Mouse (Mus musculus): Measurements from ENCODE around the gene Olfr918. TPM values are rescaled to one million over a fixed set of nuclear protein-coding genes. Genes with fewer than 3 reads are reported as not detected.

The Olfr918 gene
- polyA plus RNA-seq (2014; fragmentation: Illumina TruSeq; extraction: RNeasy Lipid Tissue Mini Kit (QIAGEN cat#74804); ENCODE audit: low read depth, low replicate concordance), result not detected

GRCm38 (mm10) chr9:38674501-38674900, at the start of gene Olfr918:
TSS of gene Olfr918 (minus strand) at chr9:38674601.

GRCm38 (mm10) chr9:38718102-38718501, 43.7 kb upstream of the Olfr918 start, which contains the start of gene Vwa5a:
TSS of gene Vwa5a (plus strand) at chr9:38718268.

DNA sequence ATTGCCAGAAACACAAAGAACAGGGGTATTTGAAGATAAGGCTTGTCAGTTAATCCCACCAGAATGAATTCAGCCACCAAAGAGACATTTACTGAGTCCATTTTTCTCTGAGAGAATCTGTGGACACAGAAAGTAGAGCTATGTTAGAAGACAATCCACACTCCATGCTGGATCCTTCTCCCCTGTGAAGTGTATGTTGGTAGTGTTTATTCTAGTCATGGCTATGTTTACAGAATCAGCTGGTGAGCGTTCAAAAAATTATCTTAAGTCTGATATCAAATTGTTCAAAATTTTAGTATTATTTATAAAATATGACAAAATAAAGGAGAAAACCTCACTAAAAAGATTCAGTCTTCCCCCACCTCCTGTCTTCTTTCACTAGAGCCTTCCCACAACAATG, 8.7 kb downstream of the Olfr918 start, which contains the start of gene Olfr917:
Gene Olfr917, minus strand, starts transcription at position 101 of the 400 bp plus-strand sequence.

GRCm38 (mm10) chr9:38659775-38660174, 14.6 kb downstream of the Olfr918 start, which contains the start of gene Olfr916:
TSS of gene Olfr916 (minus strand) at chr9:38659875.

Other genes with a start within 250 kb of the Olfr918 start
- gene Olfr901, start 245.1 kb downstream of the Olfr918 start, polyA plus RNA-seq (2014; fragmentation: Illumina TruSeq; extraction: RNeasy Lipid Tissue Mini Kit (QIAGEN cat#74804); ENCODE audit: low read depth, low replicate concordance), result not detected
- gene Olfr902, start 226.9 kb downstream of the Olfr918 start, polyA plus RNA-seq (2014; fragmentation: Illumina TruSeq; extraction: RNeasy Lipid Tissue Mini Kit (QIAGEN cat#74804); ENCODE audit: low read depth, low replicate concordance), result not detected
- not detected for gene Olfr904, start 211.5 kb downstream of the Olfr918 start, polyA plus RNA-seq (2014; fragmentation: Illumina TruSeq; extraction: RNeasy Lipid Tissue Mini Kit (QIAGEN cat#74804); ENCODE audit: low read depth, low replicate concordance)
- gene Olfr905, start 203.5 kb downstream of the Olfr918 start, polyA plus RNA-seq (2014; fragmentation: Illumina TruSeq; extraction: RNeasy Lipid Tissue Mini Kit (QIAGEN cat#74804); ENCODE audit: low read depth, low replicate concordance), result not detected
- gene Olfr906, start 187.5 kb downstream of the Olfr918 start, polyA plus RNA-seq (2014; fragmentation: Illumina TruSeq; extraction: RNeasy Lipid Tissue Mini Kit (QIAGEN cat#74804); ENCODE audit: low read depth, low replicate concordance), result not detected
- gene Olfr907, start 178.8 kb downstream of the Olfr918 start, polyA plus RNA-seq (2014; fragmentation: Illumina TruSeq; extraction: RNeasy Lipid Tissue Mini Kit (QIAGEN cat#74804); ENCODE audit: low read depth, low replicate concordance), result not detected
- not detected for gene Olfr911-ps1, start 153.0 kb downstream of the Olfr918 start, polyA plus RNA-seq (2014; fragmentation: Illumina TruSeq; extraction: RNeasy Lipid Tissue Mini Kit (QIAGEN cat#74804); ENCODE audit: low read depth, low replicate concordance)
- not detected for gene Olfr910, start 136.8 kb downstream of the Olfr918 start, polyA plus RNA-seq (2014; fragmentation: Illumina TruSeq; extraction: RNeasy Lipid Tissue Mini Kit (QIAGEN cat#74804); ENCODE audit: low read depth, low replicate concordance)
- gene Olfr912, start 94.4 kb downstream of the Olfr918 start, polyA plus RNA-seq (2014; fragmentation: Illumina TruSeq; extraction: RNeasy Lipid Tissue Mini Kit (QIAGEN cat#74804); ENCODE audit: low read depth, low replicate concordance), result not detected
- not detected for gene Olfr913, start 81.8 kb downstream of the Olfr918 start, polyA plus RNA-seq (2014; fragmentation: Illumina TruSeq; extraction: RNeasy Lipid Tissue Mini Kit (QIAGEN cat#74804); ENCODE audit: low read depth, low replicate concordance)
- not detected for gene Olfr914, start 69.5 kb downstream of the Olfr918 start, polyA plus RNA-seq (2014; fragmentation: Illumina TruSeq; extraction: RNeasy Lipid Tissue Mini Kit (QIAGEN cat#74804); ENCODE audit: low read depth, low replicate concordance)
- gene Olfr916, start 14.7 kb downstream of the Olfr918 start, polyA plus RNA-seq (2014; fragmentation: Illumina TruSeq; extraction: RNeasy Lipid Tissue Mini Kit (QIAGEN cat#74804); ENCODE audit: low read depth, low replicate concordance), result not detected
- not detected for gene Olfr917, start 8.8 kb downstream of the Olfr918 start, polyA plus RNA-seq (2014; fragmentation: Illumina TruSeq; extraction: RNeasy Lipid Tissue Mini Kit (QIAGEN cat#74804); ENCODE audit: low read depth, low replicate concordance)
- not detected for gene Olfr919, start 29.1 kb upstream of the Olfr918 start, polyA plus RNA-seq (2014; fragmentation: Illumina TruSeq; extraction: RNeasy Lipid Tissue Mini Kit (QIAGEN cat#74804); ENCODE audit: low read depth, low replicate concordance)
- gene Vwa5a, start 43.7 kb upstream of the Olfr918 start, polyA plus RNA-seq (2014; fragmentation: Illumina TruSeq; extraction: RNeasy Lipid Tissue Mini Kit (QIAGEN cat#74804); ENCODE audit: low read depth, low replicate concordance), result 28.2 TPM
- 0.37 TPM for gene Olfr920, start 77.7 kb upstream of the Olfr918 start, polyA plus RNA-seq (2014; fragmentation: Illumina TruSeq; extraction: RNeasy Lipid Tissue Mini Kit (QIAGEN cat#74804); ENCODE audit: low read depth, low replicate concordance)
- not detected for gene Olfr921, start 98.5 kb upstream of the Olfr918 start, polyA plus RNA-seq (2014; fragmentation: Illumina TruSeq; extraction: RNeasy Lipid Tissue Mini Kit (QIAGEN cat#74804); ENCODE audit: low read depth, low replicate concordance)
- gene Olfr922, start 140.0 kb upstream of the Olfr918 start, polyA plus RNA-seq (2014; fragmentation: Illumina TruSeq; extraction: RNeasy Lipid Tissue Mini Kit (QIAGEN cat#74804); ENCODE audit: low read depth, low replicate concordance), result not detected
- not detected for gene Olfr923, start 151.9 kb upstream of the Olfr918 start, polyA plus RNA-seq (2014; fragmentation: Illumina TruSeq; extraction: RNeasy Lipid Tissue Mini Kit (QIAGEN cat#74804); ENCODE audit: low read depth, low replicate concordance)
- gene Olfr924, start 169.8 kb upstream of the Olfr918 start, polyA plus RNA-seq (2014; fragmentation: Illumina TruSeq; extraction: RNeasy Lipid Tissue Mini Kit (QIAGEN cat#74804); ENCODE audit: low read depth, low replicate concordance), result not detected
- not detected for gene Olfr26, start 180.5 kb upstream of the Olfr918 start, polyA plus RNA-seq (2014; fragmentation: Illumina TruSeq; extraction: RNeasy Lipid Tissue Mini Kit (QIAGEN cat#74804); ENCODE audit: low read depth, low replicate concordance)
- not detected for gene Olfr926, start 202.5 kb upstream of the Olfr918 start, polyA plus RNA-seq (2014; fragmentation: Illumina TruSeq; extraction: RNeasy Lipid Tissue Mini Kit (QIAGEN cat#74804); ENCODE audit: low read depth, low replicate concordance)

All from adipose tissue, adult 10 weeks (tissue).